Mouse (Mus musculus): ENCODE results near the gene Krt76.

DNA sequence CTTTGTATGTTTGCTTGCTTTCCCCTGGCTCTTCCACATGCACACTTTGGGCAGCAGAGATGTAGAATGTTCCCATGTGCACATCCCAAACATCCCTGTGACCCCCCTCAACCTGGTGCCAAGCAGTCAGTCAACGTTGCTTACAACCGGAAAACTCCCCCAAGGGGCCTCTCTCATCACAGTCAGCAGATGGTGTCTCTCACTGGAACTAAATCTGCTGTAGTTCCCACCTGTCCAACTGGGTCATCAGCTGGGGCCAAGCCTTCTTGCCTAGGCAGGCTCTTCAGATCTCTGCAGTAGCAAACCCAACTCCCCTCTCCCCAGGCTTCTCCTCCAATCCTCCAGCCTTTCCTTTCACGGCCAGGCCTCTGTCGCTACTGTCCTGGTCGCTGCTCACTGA is 36.0 kb downstream of the Krt76 start:
- no peak for TF ChIP-seq USF1 (IDR thresholded peaks at IDR 0.05; ENCODE audit: low read depth, low read length)
- no peak for TF ChIP-seq CHD1 (IDR thresholded peaks at IDR 0.05; ENCODE audit: low read depth, low read length)
- TF ChIP-seq SMC3 (IDR thresholded peaks at IDR 0.05; ENCODE audit: low read depth, low read length), result no peak
- TF ChIP-seq ZKSCAN1 (IDR thresholded peaks at IDR 0.05; ENCODE audit: borderline replicate concordance, low read depth, low read length), result no peak
- no peak for TF ChIP-seq NRF1 (IDR thresholded peaks at IDR 0.05; ENCODE audit: low read depth, low read length)
